Mouse (Mus musculus): ENCODE measurements around the gene Cybb.
A peak's percentile ranks its signal among the peaks of the same experiment; 100 is the strongest.
"Not testable (repeated sequence)": the region's sequence is repeated elsewhere in the genome, so short reads cannot be mapped to it uniquely, and the experiment has no call there.

Gene Cybb

GRCm38 (mm10) chrX:9487671-9488070, at the start of gene Cybb:
Cybb (minus strand) TSS chrX:9487771.
- DNase-seq = no peak

GRCm38 (mm10) chrX:9536881-9537280, 49.3 kb upstream of the Cybb start:
- DNase-seq = no peak

- DNase-seq = peak; percentile 59
Observed at GRCm38 (mm10) chrX:9519969-9520368, 32.4 kb upstream of the Cybb start.

DNA sequence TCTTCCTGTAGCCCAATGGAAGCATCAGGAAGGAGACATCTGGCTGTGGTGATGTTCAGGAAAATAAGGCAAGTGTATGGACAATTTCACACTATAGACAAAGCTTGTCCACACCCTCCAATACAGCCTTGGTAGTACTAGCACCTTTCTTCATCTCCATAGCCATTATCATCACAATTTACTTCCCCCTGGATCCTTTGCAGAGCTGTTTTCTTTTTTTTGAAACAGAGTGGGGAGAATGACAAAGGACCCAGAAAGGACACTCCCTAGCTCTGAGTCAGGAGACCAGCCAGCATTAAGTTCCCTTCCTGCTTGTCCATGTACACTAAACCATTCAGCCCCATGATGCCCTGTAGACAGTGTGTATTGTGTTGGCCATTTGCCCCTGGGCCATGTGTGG, 30.0 kb upstream of the Cybb start:
- DNase-seq = not testable (repeated sequence)

DNA sequence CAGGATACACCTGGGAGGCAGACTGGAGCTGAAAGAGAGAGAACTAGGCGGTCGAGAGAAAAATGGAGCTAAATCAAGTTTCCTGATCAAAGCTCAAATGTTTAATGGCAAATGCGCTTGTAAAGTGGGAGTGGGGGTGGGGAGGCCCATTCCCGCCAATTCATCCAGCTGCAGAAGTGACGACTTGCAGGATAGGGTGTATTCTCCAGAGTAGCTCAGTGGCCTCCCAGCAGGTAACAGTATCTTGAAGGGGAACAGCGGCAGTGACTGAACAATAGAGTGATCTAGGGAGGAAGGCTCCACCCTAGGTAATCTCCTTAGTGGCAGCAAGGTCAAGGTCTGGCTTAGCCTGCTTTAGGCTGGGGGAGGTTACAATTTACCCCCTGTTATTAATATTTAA, 12.5 kb downstream of the Cybb start:
- DNase-seq = not testable (repeated sequence)

DNA sequence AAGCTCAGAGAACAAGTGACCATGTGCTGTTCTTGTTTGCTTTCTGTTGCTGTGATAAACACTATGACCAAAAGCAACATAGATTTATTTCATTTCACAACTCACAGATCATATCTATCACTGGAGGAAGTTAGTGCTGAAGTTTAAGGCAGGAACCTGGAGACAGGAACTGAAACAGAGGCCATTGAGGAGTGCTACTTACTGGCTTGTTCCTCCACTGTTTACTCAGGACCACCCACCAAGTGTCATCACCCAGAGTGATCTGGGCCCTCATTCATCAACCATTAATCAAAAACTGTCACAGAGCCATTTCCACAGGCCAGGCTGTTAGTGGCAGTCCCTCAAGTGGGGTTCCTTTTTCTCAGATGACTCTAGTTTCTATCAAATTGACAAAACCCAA, 13.1 kb downstream of the Cybb start:
- DNase-seq = no peak

DNA sequence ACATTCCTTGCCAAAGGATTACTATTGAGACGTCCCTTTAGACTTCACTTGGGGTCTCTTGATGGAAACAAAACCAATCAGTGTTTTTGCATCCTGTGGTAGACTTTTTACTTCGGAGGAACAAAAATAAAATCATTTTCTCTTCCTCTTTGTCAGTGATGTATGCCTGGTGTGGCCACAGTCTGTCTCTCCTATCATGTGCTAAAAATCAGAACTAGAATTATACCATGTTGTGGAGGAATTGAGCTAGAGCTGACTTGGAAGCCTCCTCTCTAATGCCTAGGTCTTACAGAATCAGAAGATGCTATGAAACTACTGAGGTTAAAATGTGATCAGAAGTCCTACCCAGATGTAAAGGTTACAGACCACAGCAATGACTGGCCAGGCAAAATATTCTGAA, 13.8 kb downstream of the Cybb start:
- no peak for DNase-seq

- no peak for DNase-seq
Observed at GRCm38 (mm10) chrX:9470811-9471388, 16.7 kb downstream of the Cybb start.

GRCm38 (mm10) chrX:9469100-9469499, 18.5 kb downstream of the Cybb start:
- no peak for DNase-seq

GRCm38 (mm10) chrX:9467020-9467419, 20.6 kb downstream of the Cybb start:
- no peak for DNase-seq

DNA sequence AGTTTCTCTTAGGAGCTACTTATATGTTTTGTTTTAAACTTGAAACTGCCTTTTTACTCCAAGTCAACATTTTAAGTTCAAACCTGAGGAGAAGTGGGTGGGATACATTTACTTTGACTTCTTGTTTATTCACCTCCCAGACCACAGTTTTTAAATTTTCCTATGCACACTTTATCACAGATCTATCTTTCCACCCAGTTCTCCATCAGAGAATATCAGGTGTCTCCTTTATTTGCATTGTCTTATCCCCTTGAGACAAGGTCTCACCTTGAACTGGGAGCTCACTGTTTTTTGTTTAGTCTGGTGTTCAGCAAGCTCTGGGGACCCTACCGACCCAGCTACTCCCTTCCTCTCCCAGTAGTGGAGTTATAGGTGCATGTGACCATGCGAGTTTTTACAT, 21.7 kb downstream of the Cybb start:
- DNase-seq = no peak

DNA sequence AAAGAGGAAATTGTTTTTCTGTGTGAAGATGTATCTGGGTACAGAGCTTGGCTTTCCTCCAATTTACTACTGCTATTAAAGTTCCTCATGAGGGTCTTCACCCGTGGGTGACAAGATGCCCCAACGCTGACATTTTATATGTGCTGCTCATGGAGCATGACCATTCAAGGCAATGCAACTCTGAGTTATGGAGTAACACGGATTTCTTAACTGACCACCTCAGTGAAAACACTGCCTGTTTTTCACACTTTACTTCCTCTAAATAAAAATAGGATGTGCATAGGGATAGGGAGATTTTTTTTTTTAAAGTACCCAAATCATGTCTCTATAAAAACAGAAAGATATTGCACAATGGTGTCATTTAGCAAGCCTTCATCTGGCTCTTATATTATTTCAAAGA, 24.9 kb downstream of the Cybb start:
- no peak for DNase-seq

DNA sequence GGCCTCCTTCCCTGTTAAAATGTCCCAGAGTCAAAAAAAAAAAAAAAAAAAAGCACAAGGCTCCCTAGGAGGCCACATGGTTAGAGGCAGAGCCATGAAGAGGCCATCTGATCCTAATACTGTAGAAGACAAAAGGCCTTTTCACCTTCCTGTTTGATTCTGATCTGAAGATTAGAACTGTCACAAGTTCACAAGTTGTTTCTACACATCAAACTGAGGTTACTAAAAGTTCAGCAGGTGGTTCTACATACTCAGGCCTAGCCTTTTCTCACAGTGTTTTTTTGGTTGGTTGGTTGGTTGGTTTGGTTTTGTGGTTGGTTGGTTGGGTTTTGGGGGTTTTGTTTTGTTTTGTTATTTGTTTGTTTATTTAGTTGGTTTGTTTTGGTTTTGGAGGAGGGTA, 26.2 kb downstream of the Cybb start:
- DNase-seq = no peak

GRCm38 (mm10) chrX:9460387-9460930, 27.1 kb downstream of the Cybb start:
- DNase-seq = no peak

GRCm38 (mm10) chrX:9452375-9452774, 35.2 kb downstream of the Cybb start:
- no peak for DNase-seq

DNA sequence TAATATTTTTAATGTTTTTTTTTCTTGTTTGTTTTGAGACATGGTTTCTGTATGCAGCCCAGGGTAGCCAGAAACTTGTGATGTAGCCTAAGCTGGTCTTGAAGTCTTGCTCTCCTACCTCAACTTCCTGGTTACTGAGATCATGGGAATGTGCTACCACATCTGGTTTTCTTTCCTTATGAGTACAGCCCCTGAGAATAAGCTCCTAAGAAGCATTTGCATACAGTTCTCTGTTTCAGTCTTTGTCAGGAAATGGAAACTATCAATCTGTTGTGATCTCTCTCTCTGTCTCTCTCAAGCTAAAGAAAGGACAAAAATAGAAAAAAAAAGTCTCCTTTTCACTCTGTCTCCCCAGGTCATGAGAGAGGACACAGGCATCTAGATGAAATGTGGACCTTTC, 40.3 kb downstream of the Cybb start:
- no peak for DNase-seq

- DNase-seq = no peak
Observed at GRCm38 (mm10) chrX:9441102-9441501, 46.5 kb downstream of the Cybb start.

GRCm38 (mm10) chrX:9440556-9440955, 47.0 kb downstream of the Cybb start:
- DNase-seq = no peak

DNA sequence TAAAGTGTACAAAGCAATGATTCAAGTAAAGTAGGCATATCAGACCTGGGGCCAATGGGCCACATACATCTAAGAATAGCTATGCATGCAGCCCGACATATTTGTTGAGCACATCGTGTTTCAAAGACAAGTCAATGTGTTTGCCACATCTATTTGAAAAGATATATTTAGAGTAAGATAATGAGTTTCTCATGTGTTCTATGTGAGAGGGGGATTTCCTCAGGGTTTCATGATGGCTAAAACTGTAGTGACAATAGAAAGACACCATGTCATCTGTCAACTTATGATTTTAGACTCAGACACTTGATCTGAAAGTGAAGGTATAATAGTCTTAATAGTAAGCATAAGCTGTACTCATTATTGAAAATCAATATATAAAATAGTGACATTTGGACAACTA, 48.3 kb downstream of the Cybb start:
- DNase-seq = no peak

DNA sequence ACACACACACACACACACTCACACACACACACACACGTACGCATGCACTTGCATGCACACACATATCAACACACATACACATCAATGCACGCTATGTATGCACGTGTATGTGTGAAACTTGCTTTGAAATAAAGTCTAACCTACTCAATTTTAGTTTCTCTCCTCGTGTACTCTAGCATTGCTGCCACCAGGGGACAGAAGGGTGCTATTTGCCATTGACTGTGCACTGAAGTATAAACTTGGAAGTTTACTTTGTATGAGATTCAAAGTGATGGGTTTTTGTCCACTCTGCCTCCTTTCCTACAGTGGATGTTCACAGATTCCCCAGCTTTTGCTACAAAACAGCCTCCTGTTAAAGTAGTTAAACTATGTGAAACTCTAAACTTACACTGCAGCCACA, 73.7 kb downstream of the Cybb start:
- DNase-seq = no peak
